Mouse (Mus musculus): Measurements from ENCODE around the gene Foxp1.

DNA sequence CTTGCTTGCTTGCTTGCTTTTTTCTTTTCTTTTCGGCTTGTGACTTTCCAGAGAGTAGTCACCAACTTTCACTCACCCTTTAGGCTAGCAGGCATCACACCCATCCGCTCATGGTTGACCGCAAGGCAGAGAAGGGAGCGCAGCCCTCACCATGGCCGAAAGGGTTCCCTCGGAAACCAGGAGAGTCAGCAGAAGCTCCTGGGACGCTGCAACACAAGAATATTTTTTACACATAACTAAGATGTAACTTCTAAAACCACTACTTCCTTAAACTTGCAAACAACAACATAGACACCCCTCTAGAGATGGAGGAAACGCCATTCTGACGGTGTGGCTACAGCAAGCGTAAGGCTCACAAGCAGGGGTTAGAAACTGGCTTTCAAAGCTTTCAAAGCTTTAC is 87.4 kb downstream of the Foxp1 start:
- TF ChIP-seq CTCF (IDR thresholded peaks at IDR 0.05; ENCODE audit: low read depth) (no peak), EP300 (IDR thresholded peaks at IDR 0.05; ENCODE audit: low read depth) (no peak)
